Mouse (Mus musculus): ENCODE measurements at regions not wholly inside any gene's neighbourhood (a gene's known extent, or its start where the extent isn't known, plus 50 kb on each side); places are given as distances from the start of the nearest gene placed in this dataset.

GRCm38 (mm10) chr5:136621336-136622125, 54.2 kb upstream of the Cux1 start:
- TF ChIP-seq CTCF (IDR thresholded peaks at IDR 0.05; ENCODE audit: low read depth) (no peak), EP300 (IDR thresholded peaks at IDR 0.05; ENCODE audit: low read depth) (no peak)
